Mouse (Mus musculus) olfactory bulb, adult 2 months (tissue): ENCODE measurements at regions not wholly inside any gene's neighbourhood (a gene's known extent, or its start where the extent isn't known, plus 50 kb on each side); places are given as distances from the start of the nearest gene placed in this dataset.

ENCODE experiments used
- CTCF ChIP-seq: fragments of 200-500 bp; IDR thresholded peaks from 2 replicates; pipeline ENCODE4 v1.5.1; 2012; ENCODE audit warnings: low read depth, mild to moderate bottlenecking, low read length, moderate library complexity; ENCODE audit not compliant: insufficient read depth
- POLR2A ChIP-seq: fragments of 200-500 bp; IDR thresholded peaks from 2 replicates; pipeline ENCODE4 v1.6.1; 2012; ENCODE audit warnings: mild to moderate bottlenecking, low read depth, low read length, moderate library complexity; ENCODE audit not compliant: insufficient read depth

DNA sequence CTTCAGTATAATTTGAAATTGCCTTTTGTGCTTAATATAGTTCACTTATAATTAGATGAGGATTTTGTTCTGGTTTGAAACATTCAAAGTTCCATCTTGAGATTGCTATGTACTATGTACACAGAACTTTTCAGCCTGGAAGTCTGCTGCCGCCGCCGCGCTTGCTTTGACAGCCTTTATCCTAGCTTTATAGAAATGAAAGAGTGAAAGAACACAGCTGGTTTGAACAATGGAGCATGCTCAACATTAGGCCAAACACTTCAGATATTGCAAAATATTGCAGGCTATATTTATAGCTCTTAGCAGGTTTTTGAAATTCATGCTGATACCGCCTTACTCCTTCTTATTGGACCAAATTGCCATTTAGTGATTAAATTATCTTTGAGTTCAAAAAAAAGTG, 305.1 kb upstream of the Prkd1 start:
- TF ChIP-seq CTCF (no peak), POLR2A (no peak)
